Mouse (Mus musculus): ENCODE data around the gene Zbtb25. TPM values are rescaled to one million over a fixed set of nuclear protein-coding genes. Genes with fewer than 3 reads are reported as not detected.

Gene Zbtb25
- polyA plus RNA-seq (2015; fragmentation: Nextera tagmentation; extraction: Ambion mirVana): 9.6 and 9.9 TPM in 2 replicates

GRCm38 (mm10) chr12:76369206-76369977 is at the start of gene Zbtb25:
Zbtb25 (minus strand) TSS chr12:76369602.

GRCm38 (mm10) chr12:76417433-76417854 is 48.0 kb upstream of the Zbtb25 start, which contains the start of gene Ppp1r36:
Ppp1r36 (plus strand) TSS chr12:76417538.

DNA sequence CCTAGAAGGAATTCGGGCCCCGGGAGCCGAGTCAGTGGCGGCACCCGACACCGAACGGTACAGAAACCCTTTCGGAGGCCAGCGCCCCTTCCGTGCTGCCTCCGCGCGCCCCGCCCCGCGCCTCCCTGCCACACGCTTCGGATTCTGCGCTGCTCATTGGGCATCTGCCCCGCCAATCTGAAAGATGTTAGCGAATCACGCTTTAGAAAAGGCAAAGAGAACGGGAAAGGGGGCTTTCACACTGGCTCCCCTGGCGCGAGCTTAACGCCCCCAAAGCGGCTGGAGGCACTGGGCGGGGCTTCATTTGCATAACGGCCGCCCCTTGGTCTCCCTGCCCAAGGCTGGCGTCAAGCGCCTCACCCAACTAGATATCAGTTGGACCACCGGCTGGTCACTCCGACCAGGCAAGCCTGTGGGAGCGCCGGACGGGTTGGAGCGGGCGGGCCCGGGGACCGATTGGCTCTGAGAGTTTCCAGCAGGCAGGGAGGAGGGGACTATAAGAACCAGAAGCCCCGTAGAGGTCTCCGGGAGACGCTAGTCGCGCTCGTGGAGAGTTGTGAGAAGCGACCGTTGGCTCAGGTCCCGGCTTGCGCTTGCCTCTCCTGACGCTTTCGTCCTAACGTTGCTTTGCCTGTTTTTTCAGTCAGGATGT is 34.6 kb upstream of the Zbtb25 start, which contains the start of gene Hspa2:
TSS of gene Hspa2 (plus strand) at position 291 of the 652 bp plus-strand sequence.

GRCm38 (mm10) chr12:76369978-76370830 is 802 bp upstream of the Zbtb25 start, which contains the start of gene Zbtb1:
Zbtb1 (plus strand) TSS chr12:76370266.

GRCm38 (mm10) chr12:76324679-76325431 is 44.5 kb downstream of the Zbtb25 start, which contains the start of gene Akap5:
Akap5 (plus strand) TSS chr12:76324891.

Other genes with a start within 250 kb of the Zbtb25 start
- gene Esr2, start 192.3 kb downstream of the Zbtb25 start, polyA plus RNA-seq (2015; fragmentation: Nextera tagmentation; extraction: Ambion mirVana): 0.17 and 0.18 TPM in 2 replicates
- gene Tex21, start 122.9 kb downstream of the Zbtb25 start, polyA plus RNA-seq (2015; fragmentation: Nextera tagmentation; extraction: Ambion mirVana): not detected in 2 replicates
- 18.2 and 20.0 TPM in 2 replicates for gene Mthfd1, start 114.3 kb downstream of the Zbtb25 start, polyA plus RNA-seq (2015; fragmentation: Nextera tagmentation; extraction: Ambion mirVana)
- gene Akap5, start 44.7 kb downstream of the Zbtb25 start, polyA plus RNA-seq (2015; fragmentation: Nextera tagmentation; extraction: Ambion mirVana): 0.28 and 0.45 TPM in 2 replicates
- 3.9 and 4.1 TPM in 2 replicates for gene Zbtb1, start 664 bp upstream of the Zbtb25 start, polyA plus RNA-seq (2015; fragmentation: Nextera tagmentation; extraction: Ambion mirVana)
- gene Hspa2, start 34.6 kb upstream of the Zbtb25 start, polyA plus RNA-seq (2015; fragmentation: Nextera tagmentation; extraction: Ambion mirVana): 5.4 and 7.3 TPM in 2 replicates
- 0.15 and 0.54 TPM in 2 replicates for gene Ppp1r36, start 47.9 kb upstream of the Zbtb25 start, polyA plus RNA-seq (2015; fragmentation: Nextera tagmentation; extraction: Ambion mirVana)
- gene Plekhg3, start 161.3 kb upstream of the Zbtb25 start, polyA plus RNA-seq (2015; fragmentation: Nextera tagmentation; extraction: Ambion mirVana): 3.3 and 3.6 TPM in 2 replicates